Mouse (Mus musculus) midbrain, embryonic 13.5 days (tissue): ENCODE data around the gene Nat14. TPM values are rescaled to one million over a fixed set of nuclear protein-coding genes. Genes with fewer than 3 reads are reported as not detected.
"Not testable (repeated sequence)": the region's sequence is repeated elsewhere in the genome, so short reads cannot be mapped to it uniquely, and the experiment has no call there.

Experiments
- ATAC-seq: fragments of 200-750 bp; cut with Nextera tagmentation; 2 replicates; pipeline ENCODE4 v1.8.0; 2017; ENCODE audit warnings: mild to moderate bottlenecking, moderate TSS enrichment, moderate library complexity
- H3K27ac ChIP-seq: fragments of 300-500 bp; sonication (generic); 2 replicates; pipeline ENCODE4 v1.5.1; 2015; ENCODE audit warnings: inconsistent platforms, mild to moderate bottlenecking, moderate library complexity
- H3K27me3 ChIP-seq: fragments of 300-500 bp; sonication (generic); 2 replicates; pipeline ENCODE4 v1.6.1; 2015; ENCODE audit warnings: mild to moderate bottlenecking, inconsistent platforms
- H3K36me3 ChIP-seq: fragments of 300-500 bp; sonication (generic); 2 replicates; pipeline ENCODE4 v1.6.1; 2015; ENCODE audit warnings: mild to moderate bottlenecking, inconsistent platforms
- H3K4me1 ChIP-seq: fragments of 300-500 bp; sonication (generic); replicated peaks from 2 replicates; pipeline ENCODE4 v1.6.1; 2015; ENCODE audit warnings: inconsistent platforms
- H3K4me2 ChIP-seq: fragments of 300-500 bp; sonication (generic); replicated peaks from 2 replicates; pipeline ENCODE4 v1.6.1; 2015; ENCODE audit warnings: moderate library complexity, mild to moderate bottlenecking, inconsistent platforms
- H3K4me3 ChIP-seq: fragments of 300-500 bp; sonication (generic); replicated peaks from 2 replicates; pipeline ENCODE4 v1.5.1; 2015; ENCODE audit warnings: mild to moderate bottlenecking, inconsistent platforms
- H3K9ac ChIP-seq: fragments of 300-500 bp; sonication (generic); replicated peaks from 2 replicates; pipeline ENCODE4 v1.6.1; 2015; ENCODE audit warnings: mild to moderate bottlenecking, inconsistent platforms
- H3K9me3 ChIP-seq: fragments of 300-500 bp; sonication (generic); 2 replicates; pipeline ENCODE4 v1.6.1; 2016; ENCODE audit warnings: mild to moderate bottlenecking, inconsistent platforms
- WGBS: fragments of 180-500 bp; shearing (Covaris S2); methylation state at CpG from one replicate; pipeline ENCODE4 v1.1.7; 2015; 5-methylcytosine and 5-hydroxymethylcytosine counted together
- polyA plus RNA-seq: library from polyadenylated mRNA; unstranded; fragments of >200 nt; fragmentation: Nextera tagmentation; extraction: Ambion mirVana; gene quantifications from 2 replicates; pipeline ENCODE4 v1.2.1, GENCODE M21; 2015

Gene Nat14
- polyA plus RNA-seq, result 29.5 and 31.1 TPM in 2 replicates

DNA sequence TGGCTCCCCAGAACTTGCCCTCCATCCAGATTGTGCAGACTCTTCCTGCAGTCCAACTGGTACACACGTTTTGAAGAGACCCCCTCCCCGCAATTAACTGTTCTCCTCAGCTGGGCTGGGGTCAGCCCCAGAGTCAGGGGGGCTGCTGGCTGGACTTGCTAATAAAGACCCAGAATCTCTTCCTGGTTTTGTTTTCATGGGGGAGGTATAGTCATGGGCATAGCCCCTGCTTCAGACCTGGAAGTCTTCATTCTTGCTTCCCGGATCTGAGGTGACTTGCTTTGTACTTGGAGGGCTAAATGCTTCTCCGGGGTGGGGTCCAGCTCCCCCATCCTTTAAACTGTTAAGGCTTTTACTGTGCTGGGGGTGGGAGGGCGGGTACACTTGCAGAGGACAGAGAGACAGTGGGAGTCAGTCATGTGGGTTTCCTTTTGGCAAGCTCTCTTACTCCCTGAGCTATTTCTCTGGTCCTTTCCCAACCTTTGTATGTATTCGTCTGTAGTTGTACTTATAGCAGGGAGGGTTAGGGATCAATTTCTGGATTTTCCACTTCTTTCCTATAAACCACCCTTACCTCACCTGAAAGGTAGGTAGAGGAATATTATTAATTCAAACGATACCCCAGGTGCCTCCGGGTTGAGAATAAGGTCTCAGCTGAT lies at the start of gene Nat14:
TSS of gene Nat14 (plus strand) at position 205 of the 659 bp plus-strand sequence.
- H3K4me3 ChIP-seq, result peak within 1 kb of the TSS; percentile 42
- peak; percentile 0; the same call in 1 of the 2 replicates for ATAC-seq
- no peaks in the 10 kb centered on the region for H3K9me3 ChIP-seq
- peaks cover 76% of the 10 kb centered on the region for H3K4me1 ChIP-seq
- peaks cover 38% of the 10 kb centered on the region for H3K36me3 ChIP-seq
- peak within 1 kb of the TSS; percentile 100 for H3K27ac ChIP-seq
- peak within 1 kb of the TSS; percentile 74 for H3K9ac ChIP-seq
- H3K27me3 ChIP-seq, result no peaks in the 10 kb centered on the region
- 23% methylated on average over 8 of the region's 8 CpGs for WGBS
- peak within 1 kb of the TSS; percentile 76 for H3K4me2 ChIP-seq

DNA sequence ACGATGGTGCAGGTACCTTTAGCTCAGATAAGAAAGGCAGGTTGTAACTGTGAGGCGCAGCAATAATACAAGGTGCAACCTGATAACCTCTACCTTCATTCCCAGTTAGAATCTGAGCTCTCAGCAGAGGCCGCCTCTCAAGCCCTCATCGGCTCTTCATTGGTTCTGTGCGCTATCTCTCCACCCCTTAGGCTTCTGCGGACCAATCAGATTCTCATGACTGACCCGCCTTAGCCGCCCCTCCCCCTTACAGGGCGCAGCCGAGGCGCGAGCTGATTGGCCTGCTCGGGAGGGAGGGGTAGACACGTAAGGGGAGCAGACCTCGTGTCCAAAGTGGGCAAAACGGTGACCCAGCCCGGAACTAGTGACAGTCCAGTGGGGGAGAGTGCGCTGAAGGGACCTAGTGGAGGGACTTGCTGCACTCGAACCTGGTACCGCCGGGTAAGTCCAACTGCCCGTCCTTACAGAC lies 45.0 kb upstream of the Nat14 start, which contains the start of gene Isoc2a:
TSS of gene Isoc2a (plus strand) at position 401 of the 469 bp plus-strand sequence.
- no peak within 1 kb of the TSS; the same call in 1 of the 2 replicates for H3K27ac ChIP-seq

DNA sequence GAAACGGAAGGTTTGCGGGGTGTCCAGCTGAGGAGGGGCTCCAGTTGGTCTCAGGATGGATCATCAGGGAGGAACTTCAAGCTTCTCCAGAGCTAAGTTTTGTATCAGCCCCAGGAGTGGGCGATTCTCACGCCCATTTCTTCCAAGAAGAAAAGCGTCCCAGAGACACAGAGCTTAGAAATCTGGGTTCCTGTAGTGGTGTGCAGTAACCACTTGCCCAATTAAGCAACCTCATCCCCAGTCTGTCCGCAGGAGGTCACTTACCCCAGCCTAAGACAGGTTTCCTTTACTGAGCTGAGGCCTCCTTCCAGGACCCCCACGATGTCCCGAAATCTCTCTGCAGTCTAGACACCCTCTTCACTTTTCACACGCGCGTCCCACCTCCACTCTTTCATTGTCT lies 44.6 kb upstream of the Nat14 start:
- no peaks in the 10 kb centered on the region for H3K9me3 ChIP-seq
- ATAC-seq, result no peak; the same call in 1 of the 2 replicates

More for the DNA sequence above, 45.0 kb upstream of the Nat14 start, which contains the start of gene Isoc2a:
- peak within 1 kb of the TSS; percentile 81 for H3K4me2 ChIP-seq
- peaks cover 15% of the 10 kb centered on the region for H3K4me1 ChIP-seq
- ATAC-seq, result peak; percentile 99
- peak within 1 kb of the TSS; percentile 63 for H3K9ac ChIP-seq
- H3K36me3 ChIP-seq, result no peaks in the 10 kb centered on the region
- H3K27me3 ChIP-seq, result no peaks in the 10 kb centered on the region
- no peaks in the 10 kb centered on the region for H3K9me3 ChIP-seq
- WGBS, result under 1% methylated on average over 22 of the region's 22 CpGs
- H3K4me3 ChIP-seq, result peak within 1 kb of the TSS; percentile 53

DNA sequence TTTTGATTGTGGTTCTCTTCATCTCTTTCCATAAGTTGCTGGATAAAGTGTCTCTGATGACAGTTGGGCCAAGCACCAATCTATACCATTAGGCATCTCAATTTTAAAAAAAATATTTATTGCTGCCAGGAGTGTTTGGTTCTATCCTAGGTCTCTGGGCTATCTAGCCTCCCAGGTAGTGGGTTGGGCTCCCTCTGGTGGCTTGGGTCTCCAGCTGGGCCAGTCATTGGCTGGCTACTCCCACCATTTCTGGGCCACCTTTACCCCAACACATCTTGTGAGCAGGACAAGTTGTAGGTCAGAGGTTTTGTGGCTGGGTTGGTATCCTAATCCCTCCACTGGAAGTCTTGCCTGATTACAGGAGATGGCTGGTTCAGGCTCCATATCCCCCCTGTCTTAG lies 43.6 kb upstream of the Nat14 start:
- H3K9me3 ChIP-seq, result no peaks in the 10 kb centered on the region
- no peaks in the 10 kb centered on the region for H3K27me3 ChIP-seq
- peaks cover 15% of the 10 kb centered on the region for H3K4me1 ChIP-seq
- H3K4me3 ChIP-seq, result no peak overlapping the region
- no peaks in the 10 kb centered on the region for H3K36me3 ChIP-seq
- H3K27ac ChIP-seq, result no peak overlapping the region
- no peak overlapping the region for H3K9ac ChIP-seq
- no peak for ATAC-seq
- no peak overlapping the region for H3K4me2 ChIP-seq

More for the DNA sequence above, 44.6 kb upstream of the Nat14 start:
- peak overlapping the region; percentile 63 for H3K9ac ChIP-seq
- peak overlapping the region; percentile 81 for H3K4me2 ChIP-seq
- H3K4me1 ChIP-seq, result peaks cover 15% of the 10 kb centered on the region
- no peaks in the 10 kb centered on the region for H3K27me3 ChIP-seq
- H3K27ac ChIP-seq, result no peak overlapping the region
- H3K36me3 ChIP-seq, result no peaks in the 10 kb centered on the region
- 13% methylated on average over 11 of the region's 11 CpGs for WGBS
- H3K4me3 ChIP-seq, result peak overlapping the region; percentile 53

DNA sequence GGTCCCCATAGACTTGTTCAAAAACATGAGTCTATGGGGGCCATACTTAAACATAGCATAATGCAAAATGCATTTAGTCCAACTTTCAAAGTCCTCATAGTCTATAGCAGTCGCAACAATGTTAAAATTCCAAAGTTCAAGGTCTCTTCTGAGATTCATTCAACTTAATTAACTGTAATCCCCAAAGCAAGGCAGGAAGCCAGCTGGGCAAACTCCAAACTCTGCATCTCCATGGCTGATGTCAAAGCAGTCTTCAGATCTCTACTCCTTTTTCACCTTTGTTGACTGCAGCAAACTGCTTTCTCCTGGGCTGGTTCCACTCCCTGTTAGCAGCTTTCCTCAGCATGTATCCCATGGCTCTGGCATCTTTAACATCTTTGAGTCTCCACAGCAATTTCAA lies 42.8 kb upstream of the Nat14 start:
- not testable (repeated sequence) for H3K9me3 ChIP-seq, H3K27me3 ChIP-seq, H3K36me3 ChIP-seq, ATAC-seq, H3K4me2 ChIP-seq, H3K9ac ChIP-seq, H3K4me3 ChIP-seq, H3K27ac ChIP-seq
- H3K4me1 ChIP-seq, result peaks cover 15% of the 10 kb centered on the region
- 88% methylated on average over 1 of the region's 1 CpGs for WGBS

DNA sequence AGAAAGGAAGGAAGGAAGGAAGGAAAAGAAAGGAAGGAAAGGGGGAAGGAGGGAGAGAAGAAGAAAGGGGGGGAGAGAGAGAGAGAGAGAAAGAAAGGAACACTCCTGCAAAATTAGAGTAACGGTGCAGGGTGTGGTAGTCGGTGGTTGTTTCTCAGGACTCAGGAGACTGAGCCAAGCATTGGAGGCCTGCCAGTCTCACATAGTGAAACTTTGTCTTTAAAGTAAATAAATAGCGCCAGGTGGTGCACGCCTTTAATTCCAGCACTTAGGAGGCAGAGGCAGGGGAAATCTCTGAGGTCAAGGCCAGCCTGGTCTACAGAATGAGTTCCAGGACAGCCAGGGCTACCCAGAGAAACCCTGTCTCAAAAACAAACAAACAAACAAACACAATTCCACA lies 35.1 kb upstream of the Nat14 start:
- Histone ChIP-seq H3K9ac (no peak overlapping the region), H3K4me1 (no peaks in the 10 kb centered on the region), H3K4me2 (no peak overlapping the region), H3K36me3 (no peaks in the 10 kb centered on the region), H3K4me3 (no peak overlapping the region), H3K9me3 (no peaks in the 10 kb centered on the region), H3K27ac (no peak overlapping the region), H3K27me3 (no peaks in the 10 kb centered on the region)
- WGBS, result 93% methylated on average over 4 of the region's 4 CpGs
- no peak for ATAC-seq

DNA sequence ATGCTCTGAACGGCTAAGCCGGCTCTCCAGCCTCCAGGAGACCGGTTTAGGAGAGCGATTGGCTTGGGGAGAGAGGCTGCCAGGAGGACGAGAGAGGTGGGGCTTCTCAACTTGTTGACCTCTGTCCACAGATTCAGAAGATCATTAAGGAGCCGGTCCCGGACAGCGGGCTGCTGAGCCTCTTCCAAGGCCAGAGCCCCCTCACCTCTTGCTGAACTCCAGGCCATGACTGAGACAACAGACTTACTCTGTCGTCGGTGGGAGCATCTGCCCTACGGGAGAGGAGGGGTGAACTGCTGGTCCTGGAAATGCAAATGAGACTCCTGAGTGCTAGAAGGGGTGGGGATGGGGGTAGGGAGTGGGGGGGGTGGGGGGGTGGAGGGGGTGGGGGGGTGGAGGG lies 26.6 kb upstream of the Nat14 start:
- WGBS, result 69% methylated on average over 11 of the region's 11 CpGs

DNA sequence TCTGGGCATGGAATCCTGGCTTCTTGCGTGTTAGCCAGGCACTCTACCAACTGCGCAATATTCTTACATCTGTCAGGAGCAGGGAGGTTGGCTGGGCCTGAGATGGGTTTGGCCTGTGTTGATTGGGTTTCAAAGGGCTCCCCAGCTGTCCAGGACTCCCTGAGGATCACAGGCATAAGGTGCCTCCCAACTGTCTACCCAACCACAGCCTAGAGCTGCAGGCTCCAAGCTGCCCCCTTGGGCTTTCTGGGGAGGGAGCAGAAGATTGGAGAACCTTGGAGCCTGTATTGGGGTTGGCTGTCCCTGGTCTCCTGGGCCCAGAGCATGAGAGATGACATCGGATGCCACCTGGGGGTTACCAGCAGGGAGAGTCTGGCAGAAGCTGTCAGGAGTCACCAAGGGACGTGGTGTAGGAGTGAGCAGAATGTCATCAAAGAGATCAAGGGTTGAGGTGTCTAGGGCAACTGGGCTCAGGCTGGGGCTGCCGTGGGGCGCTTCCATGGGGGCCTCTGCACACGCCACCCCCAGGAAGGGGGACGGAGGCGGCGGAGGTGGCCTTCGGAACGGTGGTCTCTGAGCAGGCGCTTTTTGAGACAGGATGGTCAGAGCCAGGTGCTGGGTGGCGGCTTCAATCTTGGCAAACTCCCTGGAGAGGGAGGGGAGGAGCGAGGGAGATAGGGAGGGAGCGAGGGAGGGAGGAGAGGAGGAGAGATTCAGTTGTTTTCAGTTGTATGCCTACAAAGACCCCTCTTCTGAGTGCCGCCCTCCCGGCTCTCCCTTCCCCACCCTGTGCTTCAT lies 22.8 kb upstream of the Nat14 start:
- Histone ChIP-seq H3K9ac (peak overlapping the region; percentile 48; the same call in 1 of the 2 replicates), H3K9me3 (no peaks in the 10 kb centered on the region), H3K4me1 (peaks cover 19% of the 10 kb centered on the region), H3K27ac (no peak overlapping the region), H3K4me3 (peak overlapping the region; percentile 30), H3K36me3 (no peaks in the 10 kb centered on the region), H3K4me2 (peak overlapping the region; percentile 54), H3K27me3 (no peaks in the 10 kb centered on the region)
- ATAC-seq, result peak; percentile 62
- 20% methylated on average over 16 of the region's 18 CpGs for WGBS

More for the DNA sequence above, 26.6 kb upstream of the Nat14 start:
- ATAC-seq, result no peak
- Histone ChIP-seq H3K4me1 (peaks cover 14% of the 10 kb centered on the region), H3K27me3 (no peaks in the 10 kb centered on the region), H3K4me2 (no peak overlapping the region), H3K9me3 (no peaks in the 10 kb centered on the region), H3K4me3 (no peak overlapping the region), H3K27ac (no peak overlapping the region), H3K36me3 (no peaks in the 10 kb centered on the region), H3K9ac (no peak overlapping the region)

DNA sequence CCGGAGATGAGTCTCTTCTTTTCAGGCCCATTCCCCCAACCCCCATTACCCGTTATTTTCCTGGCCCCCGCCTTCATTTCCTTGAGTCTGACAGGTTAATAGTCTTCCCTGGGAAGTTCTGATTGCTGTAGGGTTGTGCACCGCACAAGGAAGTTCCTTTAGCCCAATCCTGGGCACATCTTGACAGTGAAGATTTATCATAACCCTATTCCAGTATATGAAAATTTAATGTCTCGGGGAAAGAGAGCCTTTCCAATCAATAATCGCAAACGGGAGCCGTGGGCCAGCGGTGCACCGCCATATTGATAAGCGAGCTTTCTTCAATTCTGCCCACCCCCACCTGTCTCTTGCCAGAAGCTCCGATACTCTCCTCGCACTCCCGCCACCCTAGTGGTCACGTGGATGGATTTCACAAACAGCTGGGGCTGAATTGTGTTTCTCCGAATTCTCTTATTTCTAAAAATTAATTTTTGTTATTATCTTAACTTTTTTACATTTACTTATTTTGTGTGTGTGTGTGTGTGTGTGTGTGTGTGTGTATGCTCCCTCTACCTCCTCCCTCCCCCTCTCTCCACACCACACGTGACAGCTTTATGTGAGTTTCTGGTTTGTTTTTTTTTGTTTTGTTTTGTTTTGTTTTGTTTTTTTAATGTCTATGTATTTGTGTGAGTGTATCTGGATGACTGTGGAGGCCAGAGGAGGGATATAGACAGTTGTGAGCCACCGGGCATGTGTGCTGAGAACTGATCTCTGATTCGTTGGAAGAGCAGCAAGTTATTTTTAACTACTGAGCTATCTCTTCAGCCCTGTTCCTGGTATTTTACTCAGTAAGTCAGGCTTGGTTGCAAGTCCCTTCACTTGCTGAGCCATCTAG lies 21.9 kb upstream of the Nat14 start:
- H3K4me3 ChIP-seq, result peak overlapping the region; percentile 30
- peaks cover 19% of the 10 kb centered on the region for H3K4me1 ChIP-seq
- H3K9me3 ChIP-seq, result no peaks in the 10 kb centered on the region
- peak overlapping the region; percentile 54 for H3K4me2 ChIP-seq
- whole genome bisulfite sequencing, result 5% methylated on average over 19 of the region's 19 CpGs
- H3K36me3 ChIP-seq, result no peaks in the 10 kb centered on the region
- H3K9ac ChIP-seq, result peak overlapping the region; percentile 48; the same call in 1 of the 2 replicates
- no peaks in the 10 kb centered on the region for H3K27me3 ChIP-seq
- ATAC-seq, result peak; percentile 57
- no peak overlapping the region for H3K27ac ChIP-seq

DNA sequence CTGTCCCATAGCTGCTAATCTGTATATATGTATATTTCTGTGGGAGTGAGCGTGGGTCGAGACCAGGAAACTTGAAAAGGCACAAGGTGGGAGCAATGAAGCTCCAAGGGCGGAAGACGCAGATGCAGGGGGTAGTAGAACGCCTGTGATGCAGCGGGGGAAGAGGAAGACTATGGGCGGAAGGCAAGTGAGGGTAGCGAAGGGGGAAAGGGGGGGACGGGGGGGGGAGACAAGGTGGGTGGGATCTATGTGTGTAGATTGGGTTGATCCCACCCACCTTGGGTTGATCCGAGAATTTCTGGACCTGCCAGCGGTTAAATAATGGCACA lies 21.3 kb upstream of the Nat14 start:
- ATAC-seq, result peak; percentile 25; the same call in 1 of the 2 replicates
- Histone ChIP-seq H3K9ac (no peak overlapping the region), H3K36me3 (no peaks in the 10 kb centered on the region), H3K4me3 (peak overlapping the region; percentile 30; the same call in 1 of the 2 replicates), H3K9me3 (no peaks in the 10 kb centered on the region), H3K4me2 (peak overlapping the region; percentile 54), H3K27me3 (no peaks in the 10 kb centered on the region), H3K27ac (no peak overlapping the region), H3K4me1 (peaks cover 19% of the 10 kb centered on the region)
- WGBS, result 17% methylated on average over 11 of the region's 11 CpGs

DNA sequence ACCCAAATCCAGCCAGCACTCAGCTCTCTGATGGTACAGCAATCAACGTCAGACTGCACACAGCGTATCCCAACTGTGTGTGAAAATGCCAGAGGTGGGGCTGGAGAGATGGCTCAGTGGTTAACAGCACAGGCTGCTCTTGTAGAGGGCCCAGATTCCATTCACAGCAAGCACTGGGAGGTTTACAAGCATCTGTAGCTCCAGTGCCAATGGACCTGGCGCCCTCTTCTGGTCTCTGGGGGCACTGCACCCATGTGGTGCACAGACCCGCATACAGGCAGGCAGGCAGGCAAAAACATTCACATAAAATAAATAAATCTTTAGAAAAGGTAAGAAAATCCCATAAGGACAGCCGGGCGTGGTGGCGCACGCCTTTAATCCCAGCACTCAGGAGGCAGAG lies 20.7 kb upstream of the Nat14 start:
- Histone ChIP-seq H3K4me3 (no peak overlapping the region), H3K36me3 (no peaks in the 10 kb centered on the region), H3K9ac (no peak overlapping the region), H3K4me1 (peaks cover 19% of the 10 kb centered on the region), H3K27me3 (no peaks in the 10 kb centered on the region), H3K27ac (no peak overlapping the region), H3K4me2 (no peak overlapping the region), H3K9me3 (no peaks in the 10 kb centered on the region)
- ATAC-seq, result no peak
- 52% methylated on average over 8 of the region's 8 CpGs for WGBS
